Mouse (Mus musculus): ENCODE results near the gene Slc6a5. TPM values are rescaled to one million over a fixed set of nuclear protein-coding genes. Genes with fewer than 3 reads are reported as not detected.
"Not testable (repeated sequence)": the region's sequence is repeated elsewhere in the genome, so short reads cannot be mapped to it uniquely, and the experiment has no call there.

The Slc6a5 gene
- polyA plus RNA-seq, 1 experiment: not detected

GRCm38 (mm10) chr7:49923376-49923775 is 13.4 kb downstream of the Slc6a5 start:
- H3K4me1 ChIP-seq: peaks cover 10% of the 10 kb centered on the region
- no peaks in the 10 kb centered on the region for H3K36me3 ChIP-seq (replicated peaks; ENCODE audit: low read length)
- peaks cover 21% of the 10 kb centered on the region for H3K27me3 ChIP-seq (replicated peaks)
- H3K9me3 ChIP-seq: peaks cover 14% of the 10 kb centered on the region
- TF ChIP-seq FLI1 (IDR thresholded peaks at IDR 0.05; ENCODE audit: low read length) (no peak), GATA1 (IDR thresholded peaks at IDR 0.05; ENCODE audit: borderline replicate concordance, low read length) (no peak)
- H3K4me3 ChIP-seq (replicated peaks): peak overlapping the region; percentile 77

- H3K9me3 ChIP-seq: no peaks in the 10 kb centered on the region
- H3K4me1 ChIP-seq: no peaks in the 10 kb centered on the region; the same call in 1 of the 2 replicates
- H3K4me3 ChIP-seq (replicated peaks): no peak overlapping the region
- TF ChIP-seq FLI1 (IDR thresholded peaks at IDR 0.05; ENCODE audit: low read length) (no peak), GATA1 (IDR thresholded peaks at IDR 0.05; ENCODE audit: borderline replicate concordance, low read length) (no peak)
- no peaks in the 10 kb centered on the region for H3K36me3 ChIP-seq (replicated peaks; ENCODE audit: low read length)
- peaks cover 19% of the 10 kb centered on the region for H3K27me3 ChIP-seq (replicated peaks)
Observed at GRCm38 (mm10) chr7:49928571-49928970, 18.6 kb downstream of the Slc6a5 start.

GRCm38 (mm10) chr7:49929999-49930398 is 20.1 kb downstream of the Slc6a5 start:
- H3K27me3 ChIP-seq (replicated peaks): peaks cover 14% of the 10 kb centered on the region
- peaks cover 4% of the 10 kb centered on the region; the same call in 1 of the 2 replicates for H3K9me3 ChIP-seq
- H3K4me3 ChIP-seq (replicated peaks): no peak overlapping the region
- no peak for TF ChIP-seq FLI1 (IDR thresholded peaks at IDR 0.05; ENCODE audit: low read length)
- TF ChIP-seq GATA1 (IDR thresholded peaks at IDR 0.05; ENCODE audit: borderline replicate concordance, low read length): no peak
- no peaks in the 10 kb centered on the region for H3K36me3 ChIP-seq (replicated peaks; ENCODE audit: low read length)
- no peaks in the 10 kb centered on the region for H3K4me1 ChIP-seq

GRCm38 (mm10) chr7:49933386-49934115 is 23.6 kb downstream of the Slc6a5 start:
- not testable (repeated sequence) for H3K36me3 ChIP-seq (replicated peaks; ENCODE audit: low read length); H3K4me1 ChIP-seq; H3K4me3 ChIP-seq (replicated peaks); H3K9me3 ChIP-seq
- peaks cover 10% of the 10 kb centered on the region for H3K27me3 ChIP-seq (replicated peaks)

GRCm38 (mm10) chr7:49936821-49937220 is 26.9 kb downstream of the Slc6a5 start:
- Histone ChIP-seq H3K4me3 (replicated peaks) (no peak overlapping the region), H3K9me3 (peaks cover 4% of the 10 kb centered on the region; the same call in 1 of the 2 replicates), H3K4me1 (no peaks in the 10 kb centered on the region), H3K36me3 (replicated peaks; ENCODE audit: low read length) (no peaks in the 10 kb centered on the region), H3K27me3 (replicated peaks) (peaks cover 6% of the 10 kb centered on the region)
- TF ChIP-seq FLI1 (IDR thresholded peaks at IDR 0.05; ENCODE audit: low read length) (no peak), GATA1 (IDR thresholded peaks at IDR 0.05; ENCODE audit: borderline replicate concordance, low read length) (no peak)

- H3K27me3 ChIP-seq (replicated peaks): no peaks in the 10 kb centered on the region
- no peaks in the 10 kb centered on the region for H3K4me1 ChIP-seq
- H3K36me3 ChIP-seq (replicated peaks; ENCODE audit: low read length): no peaks in the 10 kb centered on the region
- TF ChIP-seq FLI1 (IDR thresholded peaks at IDR 0.05; ENCODE audit: low read length) (no peak), GATA1 (IDR thresholded peaks at IDR 0.05; ENCODE audit: borderline replicate concordance, low read length) (no peak)
- no peak overlapping the region for H3K4me3 ChIP-seq (replicated peaks)
- no peaks in the 10 kb centered on the region for H3K9me3 ChIP-seq
Observed at GRCm38 (mm10) chr7:49942023-49942422, 32.1 kb downstream of the Slc6a5 start.

GRCm38 (mm10) chr7:49942490-49942889 is 32.5 kb downstream of the Slc6a5 start:
- TF ChIP-seq GATA1 (IDR thresholded peaks at IDR 0.05; ENCODE audit: borderline replicate concordance, low read length): no peak
- TF ChIP-seq FLI1 (IDR thresholded peaks at IDR 0.05; ENCODE audit: low read length): no peak
- no peaks in the 10 kb centered on the region for H3K27me3 ChIP-seq (replicated peaks)
- H3K9me3 ChIP-seq: no peaks in the 10 kb centered on the region
- H3K4me1 ChIP-seq: no peaks in the 10 kb centered on the region
- H3K36me3 ChIP-seq (replicated peaks; ENCODE audit: low read length): no peaks in the 10 kb centered on the region
- H3K4me3 ChIP-seq (replicated peaks): no peak overlapping the region

GRCm38 (mm10) chr7:49946691-49947090 is 36.7 kb downstream of the Slc6a5 start:
- Histone ChIP-seq H3K27me3 (replicated peaks) (no peaks in the 10 kb centered on the region), H3K36me3 (replicated peaks; ENCODE audit: low read length) (no peaks in the 10 kb centered on the region), H3K4me3 (replicated peaks) (no peak overlapping the region), H3K9me3 (no peaks in the 10 kb centered on the region), H3K4me1 (no peaks in the 10 kb centered on the region)
- TF ChIP-seq GATA1 (IDR thresholded peaks at IDR 0.05; ENCODE audit: borderline replicate concordance, low read length): no peak
- TF ChIP-seq FLI1 (IDR thresholded peaks at IDR 0.05; ENCODE audit: low read length): no peak

- no peaks in the 10 kb centered on the region for H3K9me3 ChIP-seq
- H3K36me3 ChIP-seq (replicated peaks; ENCODE audit: low read length): no peaks in the 10 kb centered on the region
- TF ChIP-seq FLI1 (IDR thresholded peaks at IDR 0.05; ENCODE audit: low read length) (no peak), GATA1 (IDR thresholded peaks at IDR 0.05; ENCODE audit: borderline replicate concordance, low read length) (no peak)
- no peaks in the 10 kb centered on the region for H3K4me1 ChIP-seq
- no peaks in the 10 kb centered on the region for H3K27me3 ChIP-seq (replicated peaks)
- H3K4me3 ChIP-seq (replicated peaks): no peak overlapping the region
Observed at GRCm38 (mm10) chr7:49953546-49954181, 43.7 kb downstream of the Slc6a5 start.

GRCm38 (mm10) chr7:49954834-49955233 is 44.9 kb downstream of the Slc6a5 start:
- Histone ChIP-seq H3K27me3 (replicated peaks) (no peaks in the 10 kb centered on the region), H3K4me1 (no peaks in the 10 kb centered on the region), H3K4me3 (replicated peaks) (no peak overlapping the region), H3K36me3 (replicated peaks; ENCODE audit: low read length) (no peaks in the 10 kb centered on the region), H3K9me3 (no peaks in the 10 kb centered on the region)
- no peak for TF ChIP-seq FLI1 (IDR thresholded peaks at IDR 0.05; ENCODE audit: low read length)
- TF ChIP-seq GATA1 (IDR thresholded peaks at IDR 0.05; ENCODE audit: borderline replicate concordance, low read length): no peak
